Mouse (Mus musculus) liver, embryonic 12.5 days (tissue): ENCODE data around the gene Mipep. TPM values are rescaled to one million over a fixed set of nuclear protein-coding genes. Genes with fewer than 3 reads are reported as not detected.

Experiments used
- ATAC-seq: fragments of 200-750 bp; cut with Nextera tagmentation; 2 replicates; pipeline ENCODE4 v1.8.0; 2017; ENCODE audit warnings: moderate number of reproducible peaks, mild to moderate bottlenecking, moderate library complexity
- H3K27ac ChIP-seq: fragments of 300-500 bp; sonication (generic); 2 replicates; pipeline ENCODE4 v1.5.1; 2016; ENCODE audit warnings: mild to moderate bottlenecking
- H3K27me3 ChIP-seq: fragments of 300-500 bp; sonication (generic); replicated peaks from 2 replicates; pipeline ENCODE4 v1.6.1; 2016; ENCODE audit warnings: mild to moderate bottlenecking, moderate library complexity
- H3K36me3 ChIP-seq: fragments of 300-500 bp; sonication (generic); 2 replicates; pipeline ENCODE4 v1.6.1; 2016; ENCODE audit warnings: mild to moderate bottlenecking, moderate library complexity
- H3K4me1 ChIP-seq: fragments of 300-500 bp; sonication (generic); 2 replicates; pipeline ENCODE4 v1.6.1; 2016
- H3K4me2 ChIP-seq: fragments of 300-500 bp; sonication (generic); 2 replicates; pipeline ENCODE4 v1.6.1; 2016; ENCODE audit warnings: mild to moderate bottlenecking, moderate library complexity
- H3K4me3 ChIP-seq: fragments of 300-500 bp; sonication (generic); 2 replicates; pipeline ENCODE4 v1.5.1; 2016; ENCODE audit warnings: mild to moderate bottlenecking, moderate library complexity
- H3K9ac ChIP-seq: fragments of 300-500 bp; sonication (generic); 2 replicates; pipeline ENCODE4 v1.6.1; 2016; ENCODE audit warnings: mild to moderate bottlenecking, moderate library complexity
- H3K9me3 ChIP-seq: fragments of 300-500 bp; sonication (generic); replicated peaks from 2 replicates; pipeline ENCODE4 v1.6.1; 2016; ENCODE audit warnings: mild to moderate bottlenecking, moderate library complexity
- WGBS: fragments of 180-500 bp; shearing (Covaris S2); methylation state at CpG from one replicate; pipeline ENCODE4 v1.1.7; 2016; ENCODE audit not compliant: insufficient replicate concordance; 5-methylcytosine and 5-hydroxymethylcytosine counted together
- polyA plus RNA-seq: library from polyadenylated mRNA; unstranded; fragments of >200 nt; fragmentation: Nextera tagmentation; extraction: Ambion mirVana; gene quantifications from 2 replicates; pipeline ENCODE4 v1.2.1, GENCODE M21; 2016

Gene Mipep
- polyA plus RNA-seq, 1 experiment from 2014 or later = 19.9 TPM

DNA sequence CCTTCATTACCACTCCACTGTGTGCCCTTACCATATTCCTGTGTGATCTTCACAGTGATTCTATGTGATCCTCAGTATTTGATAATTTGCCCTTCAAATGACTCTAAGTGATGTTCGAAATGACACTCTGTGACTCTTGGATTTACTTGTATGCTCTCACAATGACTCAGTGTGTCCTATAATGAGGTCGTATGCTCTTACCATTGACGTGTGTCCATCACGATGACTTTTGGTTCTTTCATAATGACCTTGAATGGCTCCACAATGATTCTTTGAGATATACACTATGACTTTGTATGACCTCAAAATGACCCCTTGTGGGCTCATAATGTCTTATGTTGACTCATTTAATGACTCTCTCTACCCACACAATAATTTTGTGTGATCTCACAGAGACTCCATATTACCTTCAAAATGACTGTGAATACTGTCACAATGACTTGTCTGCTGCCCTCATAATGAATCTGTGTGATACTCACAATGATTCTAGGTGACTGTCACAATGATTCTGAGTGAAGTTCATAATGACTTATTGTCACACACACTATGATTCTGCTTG is 153.2 kb downstream of the Mipep start:
- Histone ChIP-seq H3K36me3 (no peaks in the 10 kb centered on the region), H3K9me3 (no peaks in the 10 kb centered on the region), H3K27me3 (no peaks in the 10 kb centered on the region), H3K4me1 (no peaks in the 10 kb centered on the region), H3K4me3 (no peak overlapping the region), H3K4me2 (no peak overlapping the region), H3K9ac (no peak overlapping the region), H3K27ac (no peak overlapping the region)
- no peak for ATAC-seq
- WGBS = 82% methylated on average over 4 of the region's 4 CpGs

Other genes starting within 250 kb of the Mipep start
- 20.6 and 23.3 TPM in 2 replicates for gene Spata13, start 150.6 kb upstream of the Mipep start, polyA plus RNA-seq
- gene C1qtnf9, start 16.4 kb upstream of the Mipep start, polyA plus RNA-seq = 0.08 and 0.17 TPM in 2 replicates